Mouse (Mus musculus) layer of hippocampus, postnatal 36 days (tissue): ENCODE measurements around the gene Dgkh. TPM values are rescaled to one million over a fixed set of nuclear protein-coding genes. Genes with fewer than 3 reads are reported as not detected.
"Not testable (repeated sequence)": the region's sequence is repeated elsewhere in the genome, so short reads cannot be mapped to it uniquely, and the experiment has no call there.

ENCODE experiments used
- DNase-seq, 2 experiments: peaks; one replicate each; pipeline ENCODE4 v3.0.0; 2022
- total RNA-seq, 2 experiments: library from RNA; stranded (reverse); gene quantifications; 2 replicates each; pipeline ENCODE4 v1.2.3; 2021

The Dgkh gene
- 100 to 1,000 TPM in 1 of 2 experiments, 10 to 100 TPM in 1; 98.9 to 121 TPM for total RNA-seq

DNA sequence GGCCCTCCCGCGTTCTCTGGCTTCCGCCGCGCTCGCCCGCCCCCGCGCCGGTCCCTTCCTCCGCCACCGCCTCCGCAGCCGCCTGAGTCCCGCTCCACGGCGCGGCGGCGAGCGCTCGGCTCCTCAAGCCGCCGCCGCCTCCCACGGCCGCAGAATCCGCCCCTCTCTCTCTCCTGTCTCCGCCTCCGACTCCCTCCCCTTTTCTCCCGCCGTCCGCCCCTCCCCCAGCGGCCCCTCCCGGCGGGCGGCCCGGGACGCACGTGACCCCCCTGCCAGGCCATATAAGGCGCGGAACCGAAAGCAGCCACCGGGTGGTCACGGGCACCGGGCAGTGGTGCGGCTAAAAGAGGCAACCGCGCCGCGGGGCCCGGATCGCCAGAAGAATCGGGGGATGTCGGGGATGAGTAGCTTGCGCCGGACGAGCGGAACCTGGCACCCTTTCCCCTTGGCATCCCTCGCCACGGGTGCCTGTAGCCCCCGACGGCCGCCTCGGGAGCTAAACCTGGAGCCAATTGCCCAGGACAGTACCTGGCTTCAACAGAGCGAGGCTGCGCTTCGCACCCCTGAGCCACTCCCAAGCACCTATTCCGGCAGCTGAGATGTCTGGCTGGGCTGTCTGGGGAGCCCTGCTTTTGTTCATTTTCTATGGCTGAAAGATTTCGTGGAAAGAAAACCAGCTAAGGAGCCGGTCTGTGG is at the start of gene Dgkh:
Dgkh (minus strand) TSS at position 160 of the 696 bp plus-strand sequence.
- DNase-seq, result peak; percentile 86 to 87

DNA sequence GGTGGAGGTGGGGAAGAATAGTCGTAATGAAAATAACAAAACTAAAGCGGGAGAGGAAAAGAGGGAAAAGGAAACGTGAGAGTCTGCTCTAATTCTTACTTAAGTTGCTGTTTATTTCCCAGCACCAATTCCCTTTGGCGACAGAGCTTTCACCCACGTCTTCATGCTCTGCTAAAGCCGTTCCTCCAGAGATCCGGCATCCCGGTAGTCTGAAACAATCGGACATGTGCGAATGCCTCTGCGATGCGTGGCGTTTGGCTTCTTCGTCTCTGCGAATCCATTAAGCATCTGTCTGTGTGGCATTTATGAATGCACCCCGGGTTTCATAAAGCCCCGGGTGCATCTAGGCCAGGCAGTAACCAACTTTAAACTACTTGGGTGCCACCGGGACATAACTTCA is 44.6 kb upstream of the Dgkh start:
- DNase-seq, result peak; percentile 9 to 10

DNA sequence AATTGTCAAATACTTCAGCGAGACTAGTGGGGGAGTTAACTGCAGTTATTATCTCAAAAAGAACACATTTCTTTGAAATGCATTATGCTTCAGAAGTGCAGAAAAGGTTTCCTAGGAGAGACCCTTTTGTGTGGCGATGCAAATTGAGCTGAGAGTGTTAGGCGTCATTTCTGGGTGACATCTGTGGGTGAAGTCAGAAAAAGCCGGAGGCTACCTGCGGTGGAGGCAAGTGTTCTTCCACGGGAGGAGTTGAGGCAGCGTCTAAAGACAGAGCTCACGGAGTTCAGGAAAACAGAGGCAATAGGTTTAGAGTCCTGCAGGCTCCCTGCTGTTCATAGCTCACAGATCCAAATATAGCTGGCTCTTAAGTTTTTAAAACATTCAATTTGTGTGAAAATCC is 44.1 kb upstream of the Dgkh start:
- no peak for DNase-seq

GRCm38 (mm10) chr14:78775699-78776098 is 43.1 kb upstream of the Dgkh start:
- DNase-seq, result no peak

DNA sequence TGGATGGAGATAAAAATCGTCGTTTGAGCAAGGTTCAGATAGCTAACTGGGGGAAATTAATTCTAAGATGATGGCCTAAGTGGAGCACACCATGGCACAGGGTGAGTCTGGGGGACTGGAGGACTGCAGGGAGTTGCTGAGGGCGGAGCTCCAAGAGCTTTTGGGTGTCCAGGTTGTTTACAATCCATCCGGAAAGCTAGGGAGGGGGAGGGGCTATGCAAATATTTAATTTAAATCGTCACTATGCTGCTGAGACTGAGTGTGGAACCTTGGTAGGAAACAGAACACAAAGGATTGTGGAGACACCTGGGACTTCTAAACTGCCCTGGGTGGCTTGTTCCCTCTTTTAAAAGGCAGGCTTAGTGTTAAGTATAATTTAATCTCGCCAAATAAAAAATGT is 42.6 kb upstream of the Dgkh start:
- DNase-seq, result no peak

GRCm38 (mm10) chr14:78770457-78770856 is 37.9 kb upstream of the Dgkh start:
- DNase-seq, result no peak

GRCm38 (mm10) chr14:78761064-78761463 is 28.5 kb upstream of the Dgkh start:
- no peak for DNase-seq

GRCm38 (mm10) chr14:78759491-78759890 is 26.9 kb upstream of the Dgkh start:
- no peak for DNase-seq

DNA sequence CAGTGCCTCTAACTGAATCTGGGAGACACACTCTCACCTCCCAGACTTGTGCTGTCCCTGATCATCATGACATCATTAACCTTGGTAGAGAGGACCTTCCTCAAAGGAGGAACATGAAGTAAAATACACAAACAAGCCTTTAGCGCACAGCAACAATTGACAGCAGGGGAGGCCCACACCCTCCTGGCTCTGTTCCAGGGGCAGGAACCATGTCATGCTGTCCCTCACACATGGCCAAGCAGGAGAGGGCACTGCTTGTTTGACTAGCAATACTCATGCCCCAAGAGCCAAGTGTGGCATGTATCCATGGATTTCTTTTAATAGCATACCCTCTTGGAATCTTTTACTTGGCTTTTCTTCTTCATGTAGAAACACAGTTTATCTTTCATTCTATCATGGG is 22.7 kb upstream of the Dgkh start:
- no peak for DNase-seq

GRCm38 (mm10) chr14:78748692-78749091 is 16.1 kb upstream of the Dgkh start:
- no peak for DNase-seq

DNA sequence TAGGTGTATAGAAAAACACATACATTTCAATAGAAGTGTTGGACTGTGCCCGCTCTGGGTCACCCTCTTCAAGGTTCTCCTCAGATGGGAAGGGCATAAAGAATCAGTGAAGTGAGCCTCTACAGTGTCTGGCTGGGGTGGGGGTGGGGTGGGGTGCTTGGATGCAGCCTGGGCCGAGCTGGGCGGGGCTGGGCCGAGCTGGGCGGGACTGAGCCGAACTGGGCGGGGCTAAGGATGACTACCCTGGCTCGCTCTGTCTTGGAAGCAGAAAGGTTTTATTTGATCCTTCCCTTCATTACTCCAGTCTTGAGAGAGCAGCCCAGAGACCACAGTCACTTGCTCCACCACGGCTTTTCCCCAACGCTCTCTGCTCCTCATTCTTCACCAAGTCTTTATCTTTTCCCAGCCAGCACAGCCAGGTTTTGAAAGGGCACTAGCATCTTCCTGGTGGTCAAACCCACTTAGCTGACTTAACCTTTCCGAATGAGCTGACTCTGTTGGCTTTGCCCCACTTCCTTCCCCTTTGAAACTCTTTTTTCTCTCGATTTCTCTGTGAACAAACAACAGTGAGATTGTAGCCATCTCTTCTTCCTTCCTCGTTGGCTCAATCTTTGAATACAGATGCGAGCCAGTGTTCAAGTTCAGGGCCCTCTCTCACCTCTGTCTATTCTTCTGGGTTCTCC is 15.5 kb upstream of the Dgkh start:
- no peak for DNase-seq

GRCm38 (mm10) chr14:78747454-78747853 is 14.9 kb upstream of the Dgkh start:
- no peak for DNase-seq

DNA sequence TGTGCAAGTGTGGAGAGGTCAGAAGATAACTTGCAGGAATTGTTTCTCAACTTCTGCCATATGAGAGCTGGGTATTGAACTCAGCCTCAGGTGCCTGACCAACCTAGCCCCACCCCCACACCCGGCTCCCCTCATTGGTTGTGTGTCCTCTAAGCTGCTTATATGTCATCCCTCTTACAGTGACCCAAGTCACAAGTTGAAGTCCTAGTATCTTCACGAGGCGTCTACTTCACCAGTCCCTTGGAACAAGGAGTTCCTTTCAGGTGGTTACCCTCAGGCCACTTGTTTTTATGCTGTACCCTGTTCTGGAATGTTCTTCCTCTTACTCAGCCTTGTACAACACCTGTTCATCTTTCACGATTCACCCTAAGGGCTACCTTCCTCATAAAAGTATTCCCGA is 2.0 kb upstream of the Dgkh start:
- DNase-seq, result no peak

- DNase-seq, result not testable (repeated sequence)
Observed at GRCm38 (mm10) chr14:78734203-78734602, 1.6 kb upstream of the Dgkh start.

DNA sequence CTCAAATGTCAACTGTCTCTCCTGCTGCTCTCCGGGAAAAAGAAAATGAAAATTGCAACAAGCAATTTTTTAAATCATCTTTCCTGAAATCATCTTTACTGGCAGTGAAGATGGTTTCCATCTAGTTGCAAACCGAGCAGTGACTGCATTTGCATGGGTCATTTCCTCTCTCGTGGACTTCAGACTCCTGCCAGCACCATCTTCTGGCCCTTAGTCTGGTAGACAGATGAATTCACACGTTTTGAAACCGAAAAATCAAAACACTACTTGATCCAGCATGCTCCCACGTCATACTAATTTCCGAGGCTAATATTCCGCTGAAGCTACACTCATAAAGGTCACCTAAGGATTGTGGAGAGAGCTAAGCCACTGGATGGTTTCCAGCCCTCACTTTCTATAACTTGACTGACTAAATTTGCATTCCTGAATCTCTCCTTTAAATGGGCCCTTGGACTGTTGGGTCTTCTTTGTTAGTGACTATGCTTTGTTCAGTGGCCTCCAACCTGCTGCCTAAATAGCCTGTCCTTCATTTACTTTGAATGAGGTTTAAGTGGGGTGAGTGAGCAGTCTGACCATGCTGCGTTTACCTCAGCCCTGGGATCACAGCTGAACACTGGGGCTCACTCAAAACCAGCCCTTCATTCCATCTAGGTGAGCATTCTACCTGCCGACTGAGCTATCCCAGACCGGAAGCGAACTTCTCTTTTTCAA is 945 bp upstream of the Dgkh start:
- no peak for DNase-seq

GRCm38 (mm10) chr14:78731852-78732616 is 542 bp downstream of the Dgkh start:
- DNase-seq, result peak in 1 of 2 experiments; percentile 26

- DNase-seq, result peak; percentile 37 to 39
Observed at GRCm38 (mm10) chr14:78731240-78731639, 1.3 kb downstream of the Dgkh start.

DNA sequence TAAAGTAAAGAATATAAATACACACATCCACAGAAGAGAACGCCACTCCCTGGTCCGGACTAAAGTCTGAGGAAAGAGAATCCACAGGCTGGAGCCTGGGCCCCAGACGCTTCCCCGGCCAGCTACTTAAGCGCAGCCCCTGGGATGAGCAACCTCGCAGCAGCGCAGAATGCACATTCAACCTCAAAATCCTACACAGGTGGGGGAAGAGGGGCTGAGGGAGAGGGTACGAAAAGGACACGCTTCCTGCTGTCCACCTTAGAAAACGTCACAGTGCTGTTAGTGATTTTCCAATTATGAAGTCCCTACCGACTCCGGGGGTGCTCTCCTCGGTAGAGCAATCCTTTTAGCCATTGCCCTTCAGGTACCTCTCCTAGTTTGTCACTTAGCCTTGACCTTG is 6.6 kb downstream of the Dgkh start:
- no peak for DNase-seq

DNA sequence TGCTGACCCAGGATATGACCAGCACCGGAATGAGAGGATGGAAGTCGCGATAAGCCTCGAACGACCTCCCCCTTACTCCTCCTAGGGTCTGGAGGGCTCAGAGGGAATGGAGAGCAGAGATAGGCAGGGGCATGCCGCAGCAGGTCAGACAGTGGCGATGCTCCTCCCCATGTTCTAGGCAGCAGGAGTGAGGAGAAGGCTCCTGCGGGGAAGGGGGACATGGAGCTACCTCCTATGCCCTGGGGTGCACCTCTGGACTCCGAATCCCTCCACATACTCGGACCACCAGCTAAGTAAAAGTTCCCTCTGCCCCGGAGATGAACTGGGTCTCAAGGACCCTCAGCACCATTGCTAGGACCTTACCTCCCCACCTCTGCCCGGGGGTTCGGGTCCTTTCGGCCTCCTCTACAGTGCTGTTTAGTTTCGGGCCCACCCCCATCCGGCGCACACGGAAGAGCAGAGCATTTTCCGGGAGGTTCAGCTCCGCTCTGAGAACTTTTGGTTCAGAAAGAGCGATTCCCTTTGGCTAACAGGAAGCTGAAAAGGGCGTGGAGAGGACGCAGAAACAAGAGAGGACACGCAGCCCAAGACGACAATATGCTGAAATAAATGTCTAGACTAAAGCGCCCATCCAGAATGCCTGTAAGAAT is 7.1 kb downstream of the Dgkh start:
- DNase-seq, result peak in 1 of 2 experiments; percentile 13

- DNase-seq, result peak in 1 of 2 experiments; percentile 40
Observed at GRCm38 (mm10) chr14:78724414-78725306, 7.9 kb downstream of the Dgkh start.

GRCm38 (mm10) chr14:78723655-78724054 is 8.9 kb downstream of the Dgkh start:
- DNase-seq, result not testable (repeated sequence)
